Mouse (Mus musculus): ENCODE results near the gene Srgap1. TPM values are rescaled to one million over a fixed set of nuclear protein-coding genes. Genes with fewer than 3 reads are reported as not detected.

Srgap1 gene
- polyA plus RNA-seq, 1 experiment from 2014 or later, result 30.7 TPM

DNA sequence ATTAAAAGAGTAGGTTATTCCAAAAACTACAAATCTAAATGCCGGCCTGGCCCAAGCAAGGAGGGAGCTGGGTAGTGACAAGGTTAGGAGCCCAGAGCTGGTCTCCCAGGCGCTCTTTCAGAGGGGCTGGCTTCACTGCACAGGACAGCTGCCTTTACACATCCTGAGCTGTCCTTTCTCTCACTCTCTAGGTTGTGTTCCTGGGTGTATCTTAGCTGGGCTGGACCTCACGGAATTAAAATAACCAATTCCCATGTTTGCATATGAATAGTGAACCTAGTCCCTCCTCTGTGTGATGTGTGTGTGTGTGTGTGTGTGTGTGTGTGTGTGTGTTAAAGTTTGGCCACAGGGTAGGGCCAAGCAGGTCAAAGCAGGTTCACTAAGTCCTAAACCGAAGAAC, 2.2 kb downstream of the Srgap1 start:
- H3K9ac ChIP-seq (replicated peaks), result peak overlapping the region; percentile 26; the same call in 1 of the 2 replicates
- no peak for ATAC-seq (ENCODE audit: low FRiP score)
- 60% methylated on average over 4 of the region's 4 CpGs for WGBS
- no peak overlapping the region; the same call in 1 of the 2 replicates for H3K27ac ChIP-seq (replicated peaks)
- 0 out of 2 replicates have a peak, but pooled peaks cover 4% of the 10 kb centered on the region for H3K36me3 ChIP-seq
- H3K4me1 ChIP-seq, result peaks cover 23% of the 10 kb centered on the region
- H3K4me3 ChIP-seq (replicated peaks), result peak overlapping the region; percentile 87
- no peaks in the 10 kb centered on the region for H3K9me3 ChIP-seq (replicated peaks)
- peak overlapping the region; percentile 73 for H3K4me2 ChIP-seq
- H3K27me3 ChIP-seq (replicated peaks), result no peaks in the 10 kb centered on the region

DNA sequence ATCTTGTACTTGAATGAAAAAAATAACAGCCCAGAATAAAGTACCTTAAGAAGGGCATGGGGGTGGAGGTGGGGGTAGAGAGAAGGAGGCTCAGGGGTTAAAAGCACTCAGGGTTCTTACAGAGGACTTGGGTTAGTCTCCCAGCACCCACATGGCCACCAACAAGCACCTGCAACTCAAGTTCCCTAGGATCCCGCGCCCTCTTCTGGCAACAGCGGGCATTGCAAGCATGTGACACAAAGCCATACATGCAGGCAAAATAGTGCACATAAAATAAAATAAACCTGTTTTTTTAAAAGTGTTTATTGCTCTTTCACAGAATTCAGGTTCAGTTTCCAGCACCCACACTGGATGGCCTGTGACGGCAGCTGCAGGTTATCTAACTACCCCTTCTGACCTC, 6.7 kb downstream of the Srgap1 start:
- H3K27me3 ChIP-seq (replicated peaks), result no peaks in the 10 kb centered on the region
- WGBS, result 44% methylated on average over 4 of the region's 4 CpGs
- no peak overlapping the region for H3K4me2 ChIP-seq
- H3K36me3 ChIP-seq, result peaks cover 11% of the 10 kb centered on the region; the same call in 1 of the 2 replicates
- no peaks in the 10 kb centered on the region for H3K9me3 ChIP-seq (replicated peaks)
- H3K4me1 ChIP-seq, result peaks cover 19% of the 10 kb centered on the region
- no peak overlapping the region for H3K4me3 ChIP-seq (replicated peaks)
- no peak for ATAC-seq (ENCODE audit: low FRiP score)
- H3K27ac ChIP-seq (replicated peaks), result no peak overlapping the region
- H3K9ac ChIP-seq (replicated peaks), result no peak overlapping the region

DNA sequence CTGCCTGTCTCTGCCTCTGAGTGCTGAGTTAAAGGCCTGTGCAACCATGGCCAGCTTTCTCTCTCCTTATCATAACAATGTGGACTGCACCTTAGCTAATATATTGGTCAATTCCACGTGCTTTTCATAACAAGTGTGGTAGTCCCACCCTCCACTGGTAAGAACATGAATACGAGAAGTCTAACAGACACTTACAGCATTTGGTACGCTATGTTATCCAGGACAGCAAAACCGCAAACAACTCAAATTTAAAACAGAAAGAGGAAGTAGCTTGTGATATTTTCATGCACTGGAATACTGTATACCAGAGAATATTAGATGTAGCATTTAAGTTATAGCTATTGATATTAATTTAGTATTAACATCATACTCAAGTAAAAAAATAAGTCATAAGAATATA, 7.5 kb downstream of the Srgap1 start:
- ATAC-seq (ENCODE audit: low FRiP score), result no peak

DNA sequence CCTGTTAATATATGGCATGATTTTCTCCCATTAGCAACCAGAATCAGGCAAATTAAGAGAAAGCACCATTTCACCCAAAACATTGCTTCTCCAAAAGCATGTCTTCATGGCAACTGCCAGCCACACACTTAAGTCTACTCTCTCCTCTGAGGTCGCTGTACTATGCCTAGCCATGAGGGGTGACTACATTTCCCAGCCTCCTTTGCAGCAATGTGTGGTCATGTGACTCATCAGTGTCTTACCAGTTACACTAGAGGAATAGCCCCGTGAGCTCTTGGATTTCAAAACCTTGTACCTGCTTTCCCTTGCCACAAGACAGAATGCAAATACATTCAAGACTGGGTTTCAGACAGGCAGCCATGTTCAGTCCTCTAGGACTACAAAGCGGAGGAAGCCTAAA, 8.6 kb downstream of the Srgap1 start:
- Histone ChIP-seq H3K36me3 (peaks cover 11% of the 10 kb centered on the region; the same call in 1 of the 2 replicates), H3K27ac (replicated peaks) (no peak overlapping the region), H3K9ac (replicated peaks) (no peak overlapping the region), H3K4me3 (replicated peaks) (no peak overlapping the region), H3K4me2 (no peak overlapping the region), H3K9me3 (replicated peaks) (no peaks in the 10 kb centered on the region), H3K27me3 (replicated peaks) (no peaks in the 10 kb centered on the region), H3K4me1 (peaks cover 15% of the 10 kb centered on the region)
- 62% methylated on average over 3 of the region's 3 CpGs for WGBS
- ATAC-seq (ENCODE audit: low FRiP score), result no peak

More for the DNA sequence above, 7.5 kb downstream of the Srgap1 start:
- no peak overlapping the region for H3K27ac ChIP-seq (replicated peaks)
- no peak overlapping the region for H3K4me2 ChIP-seq
- 93% methylated on average over 4 of the region's 4 CpGs for WGBS
- no peaks in the 10 kb centered on the region for H3K27me3 ChIP-seq (replicated peaks)
- no peak overlapping the region for H3K9ac ChIP-seq (replicated peaks)
- H3K4me1 ChIP-seq, result peaks cover 15% of the 10 kb centered on the region
- H3K4me3 ChIP-seq (replicated peaks), result no peak overlapping the region
- peaks cover 11% of the 10 kb centered on the region; the same call in 1 of the 2 replicates for H3K36me3 ChIP-seq
- no peaks in the 10 kb centered on the region for H3K9me3 ChIP-seq (replicated peaks)

DNA sequence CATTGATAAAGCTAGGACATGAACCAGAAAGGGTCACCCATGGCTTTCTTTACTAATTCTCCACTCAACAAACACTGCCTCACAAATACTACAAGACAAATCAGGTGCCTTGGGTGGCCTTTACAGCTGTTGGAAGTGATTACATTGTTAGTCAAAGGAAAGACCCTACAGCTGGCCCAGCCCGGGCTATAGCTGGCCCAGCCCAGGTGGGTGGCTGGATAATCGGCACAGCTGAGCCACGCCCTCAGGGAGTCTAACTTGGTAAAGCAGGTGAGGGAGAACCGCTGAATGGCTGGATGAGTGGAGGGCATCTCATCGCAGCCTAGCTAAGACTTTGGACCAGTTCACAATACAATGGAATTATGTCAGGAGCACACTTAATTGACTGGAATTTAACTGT, 13.8 kb downstream of the Srgap1 start:
- Histone ChIP-seq H3K27ac (replicated peaks) (no peak overlapping the region), H3K4me2 (no peak overlapping the region), H3K4me1 (peaks cover 21% of the 10 kb centered on the region; the same call in 1 of the 2 replicates), H3K27me3 (replicated peaks) (no peaks in the 10 kb centered on the region), H3K9me3 (replicated peaks) (no peaks in the 10 kb centered on the region), H3K4me3 (replicated peaks) (no peak overlapping the region), H3K36me3 (peaks cover 6% of the 10 kb centered on the region; the same call in 1 of the 2 replicates), H3K9ac (replicated peaks) (no peak overlapping the region)
- no peak for ATAC-seq (ENCODE audit: low FRiP score)
- 76% methylated on average over 5 of the region's 5 CpGs for WGBS

DNA sequence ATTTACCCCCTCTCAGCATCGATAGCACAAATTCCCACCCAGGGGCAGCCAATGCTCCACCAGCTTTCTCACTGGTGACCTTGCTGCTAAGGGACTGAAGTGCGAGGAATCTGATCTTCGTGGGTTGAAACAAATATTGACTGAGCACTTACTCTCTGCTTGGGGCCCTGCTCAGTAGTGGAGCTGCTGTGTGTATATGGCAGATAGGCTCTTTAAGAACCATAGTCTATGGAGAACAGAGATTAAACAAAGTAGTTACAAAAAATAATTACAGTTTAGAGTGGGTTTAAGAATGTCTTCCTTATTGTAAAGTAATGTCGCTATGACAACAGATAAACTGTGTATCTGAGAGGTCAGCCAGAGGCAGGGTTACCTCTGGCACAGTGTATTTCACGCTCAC, 16.7 kb downstream of the Srgap1 start:
- no peak for ATAC-seq (ENCODE audit: low FRiP score)
- Histone ChIP-seq H3K9ac (replicated peaks) (no peak overlapping the region), H3K4me3 (replicated peaks) (no peak overlapping the region), H3K4me1 (peaks cover 26% of the 10 kb centered on the region; the same call in 1 of the 2 replicates), H3K27ac (replicated peaks) (no peak overlapping the region), H3K4me2 (no peak overlapping the region), H3K9me3 (replicated peaks) (no peaks in the 10 kb centered on the region), H3K27me3 (replicated peaks) (no peaks in the 10 kb centered on the region), H3K36me3 (no peaks in the 10 kb centered on the region)
- 85% methylated on average over 5 of the region's 5 CpGs for WGBS

DNA sequence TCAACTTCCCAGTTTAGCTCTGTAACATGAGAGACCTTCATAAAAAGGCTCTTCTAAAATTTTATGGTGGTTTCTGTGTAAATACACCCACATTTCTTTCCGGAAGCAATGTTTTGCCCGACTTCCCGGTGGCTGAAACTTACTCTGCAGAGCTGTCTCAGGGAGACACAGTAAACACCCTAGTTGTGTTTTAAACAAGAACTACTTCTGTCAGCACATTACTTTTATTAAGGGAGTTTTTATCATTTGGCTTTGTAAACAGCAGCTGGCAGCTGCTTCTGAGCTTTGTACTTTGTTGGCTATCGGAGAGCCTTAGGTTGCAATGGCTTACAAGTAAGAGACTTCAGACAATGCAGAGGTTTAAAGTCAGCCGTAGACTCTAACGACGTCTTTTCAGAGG, 17.4 kb downstream of the Srgap1 start:
- WGBS, result 61% methylated on average over 7 of the region's 7 CpGs
- Histone ChIP-seq H3K27ac (replicated peaks) (peak overlapping the region; percentile 13; the same call in 1 of the 2 replicates), H3K27me3 (replicated peaks) (no peaks in the 10 kb centered on the region), H3K4me2 (peak overlapping the region; percentile 25; the same call in 1 of the 2 replicates), H3K4me3 (replicated peaks) (no peak overlapping the region), H3K4me1 (peaks cover 25% of the 10 kb centered on the region; the same call in 1 of the 2 replicates), H3K9ac (replicated peaks) (no peak overlapping the region), H3K9me3 (replicated peaks) (no peaks in the 10 kb centered on the region), H3K36me3 (no peaks in the 10 kb centered on the region)
- ATAC-seq (ENCODE audit: low FRiP score), result no peak

DNA sequence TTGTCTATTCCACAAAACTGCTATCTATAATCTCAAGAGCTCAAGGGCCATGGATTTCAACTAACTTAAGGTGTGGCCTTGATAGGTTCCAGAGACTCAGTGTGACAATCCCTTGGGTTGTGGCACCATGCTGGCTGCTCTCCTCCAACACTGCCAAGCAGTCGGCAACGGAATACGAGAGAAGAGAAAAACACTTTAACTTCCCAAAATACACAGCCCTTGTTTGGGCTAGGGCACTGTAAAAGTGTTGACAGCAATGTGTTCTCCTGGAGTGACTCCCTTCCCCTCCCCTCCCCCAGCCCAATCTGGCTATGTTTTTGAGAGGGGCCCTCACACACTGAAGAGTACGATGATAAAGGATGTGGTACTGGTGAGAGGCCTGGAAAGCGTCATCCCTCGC, 21.9 kb downstream of the Srgap1 start:
- WGBS, result 93% methylated on average over 6 of the region's 6 CpGs
- 0 out of 2 replicates have a peak, but pooled peaks cover 13% of the 10 kb centered on the region for H3K36me3 ChIP-seq
- no peak for ATAC-seq (ENCODE audit: low FRiP score)
- no peaks in the 10 kb centered on the region for H3K27me3 ChIP-seq (replicated peaks)
- H3K27ac ChIP-seq (replicated peaks), result no peak overlapping the region
- H3K4me2 ChIP-seq, result no peak overlapping the region
- peaks cover 17% of the 10 kb centered on the region; the same call in 1 of the 2 replicates for H3K4me1 ChIP-seq
- no peak overlapping the region for H3K4me3 ChIP-seq (replicated peaks)
- no peak overlapping the region for H3K9ac ChIP-seq (replicated peaks)
- H3K9me3 ChIP-seq (replicated peaks), result no peaks in the 10 kb centered on the region

DNA sequence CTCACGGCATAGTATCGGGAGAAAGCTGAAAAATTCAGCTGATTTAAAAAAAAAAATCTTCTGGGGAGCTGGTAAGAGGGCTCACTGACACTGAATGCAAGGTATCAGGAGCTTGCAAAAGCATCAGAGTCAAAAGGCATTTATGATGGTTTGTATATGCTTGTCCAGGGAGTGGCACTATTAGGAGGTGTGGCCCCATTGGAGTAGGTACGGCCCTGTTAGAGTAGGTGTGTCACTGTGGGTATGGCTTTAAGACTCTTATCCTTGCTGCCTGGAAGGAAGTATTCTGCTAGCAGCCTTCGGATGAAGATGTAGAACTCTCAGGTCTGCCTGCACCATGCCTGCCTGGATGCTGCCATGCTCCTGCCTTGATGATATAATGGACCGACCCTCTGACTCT, 26.2 kb downstream of the Srgap1 start:
- Histone ChIP-seq H3K4me2 (no peak overlapping the region), H3K27me3 (replicated peaks) (no peaks in the 10 kb centered on the region), H3K27ac (replicated peaks) (no peak overlapping the region), H3K36me3 (0 out of 2 replicates have a peak, but pooled peaks cover 13% of the 10 kb centered on the region), H3K9me3 (replicated peaks) (no peaks in the 10 kb centered on the region), H3K9ac (replicated peaks) (no peak overlapping the region), H3K4me1 (peaks cover 26% of the 10 kb centered on the region), H3K4me3 (replicated peaks) (no peak overlapping the region)
- 93% methylated on average over 5 of the region's 5 CpGs for WGBS
- ATAC-seq (ENCODE audit: low FRiP score), result no peak

DNA sequence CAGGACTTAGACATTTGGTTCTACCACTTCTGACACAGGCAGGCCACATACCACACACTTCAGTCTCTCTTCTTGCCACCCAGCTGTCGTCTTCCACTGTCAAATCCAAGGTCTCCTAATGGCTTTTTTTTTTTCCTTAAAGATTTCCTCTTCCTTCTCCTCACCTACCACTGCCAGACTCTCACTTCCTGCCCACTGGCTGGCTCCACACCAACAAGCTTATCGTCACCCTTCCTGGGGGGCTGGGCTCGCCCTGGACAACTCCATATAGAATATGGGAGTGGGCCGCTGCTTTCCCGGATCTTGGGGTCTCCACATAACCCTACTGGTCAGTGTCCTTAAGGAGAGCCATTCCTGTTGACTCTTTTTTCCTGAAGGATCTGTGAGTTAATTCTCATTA, 26.9 kb downstream of the Srgap1 start:
- peaks cover 26% of the 10 kb centered on the region for H3K4me1 ChIP-seq
- no peak overlapping the region for H3K27ac ChIP-seq (replicated peaks)
- H3K4me3 ChIP-seq (replicated peaks), result no peak overlapping the region
- H3K36me3 ChIP-seq, result 0 out of 2 replicates have a peak, but pooled peaks cover 13% of the 10 kb centered on the region
- ATAC-seq (ENCODE audit: low FRiP score), result no peak
- no peak overlapping the region for H3K4me2 ChIP-seq
- no peak overlapping the region for H3K9ac ChIP-seq (replicated peaks)
- WGBS, result 90% methylated on average over 5 of the region's 5 CpGs
- H3K9me3 ChIP-seq (replicated peaks), result no peaks in the 10 kb centered on the region
- no peaks in the 10 kb centered on the region for H3K27me3 ChIP-seq (replicated peaks)

DNA sequence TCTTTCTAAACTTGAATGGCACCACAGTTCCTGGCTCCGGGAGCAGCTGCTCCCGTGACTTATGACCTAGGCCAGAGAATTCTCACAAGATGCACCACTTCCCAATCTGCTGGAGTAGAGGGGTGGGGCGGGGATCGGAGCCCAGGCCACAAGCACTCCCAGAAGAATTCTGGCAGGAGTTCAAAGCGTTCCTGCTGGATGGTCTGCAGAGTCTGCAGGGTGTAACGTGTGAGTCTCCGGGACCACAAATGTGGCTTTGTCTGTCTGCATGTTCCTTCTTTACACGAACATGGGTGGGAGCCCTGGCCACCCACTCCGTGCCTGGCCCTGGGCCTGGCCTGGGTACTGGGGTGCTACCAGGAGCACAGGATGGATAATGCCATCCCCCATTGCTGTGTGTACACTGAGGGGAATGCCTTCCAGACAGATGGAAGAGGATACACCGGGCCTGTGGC, 28.5 kb downstream of the Srgap1 start:
- no peak overlapping the region for H3K9ac ChIP-seq (replicated peaks)
- 36% methylated on average over 10 of the region's 10 CpGs for WGBS
- H3K36me3 ChIP-seq, result 0 out of 2 replicates have a peak, but pooled peaks cover 4% of the 10 kb centered on the region
- ATAC-seq (ENCODE audit: low FRiP score), result peak; percentile 75
- peak overlapping the region; percentile 4; the same call in 1 of the 2 replicates for H3K4me2 ChIP-seq
- H3K4me1 ChIP-seq, result peaks cover 26% of the 10 kb centered on the region
- no peaks in the 10 kb centered on the region for H3K27me3 ChIP-seq (replicated peaks)
- no peak overlapping the region for H3K4me3 ChIP-seq (replicated peaks)
- H3K27ac ChIP-seq (replicated peaks), result peak overlapping the region; percentile 38; the same call in 1 of the 2 replicates
- no peaks in the 10 kb centered on the region for H3K9me3 ChIP-seq (replicated peaks)

DNA sequence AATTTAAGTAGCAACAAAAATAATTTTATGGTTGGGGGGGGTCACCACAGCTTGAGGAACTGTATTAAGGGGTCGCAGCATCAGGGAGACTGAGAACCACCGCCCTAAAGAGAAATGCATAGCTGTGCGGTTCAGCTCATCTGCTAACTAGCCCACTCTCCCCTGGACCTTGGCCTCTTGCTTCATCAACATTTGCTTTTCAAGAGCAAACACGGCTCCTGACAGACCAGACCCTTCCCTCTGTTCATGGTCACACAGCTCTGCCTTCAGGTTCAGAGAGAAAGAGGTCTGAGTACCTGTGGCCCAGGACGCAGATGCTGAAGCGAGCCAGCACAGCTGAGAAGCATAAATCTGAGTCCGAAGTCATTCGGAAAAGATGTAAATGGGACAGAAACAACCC, 29.4 kb downstream of the Srgap1 start:
- peaks cover 26% of the 10 kb centered on the region for H3K4me1 ChIP-seq
- no peak overlapping the region for H3K4me3 ChIP-seq (replicated peaks)
- H3K27me3 ChIP-seq (replicated peaks), result no peaks in the 10 kb centered on the region
- H3K9me3 ChIP-seq (replicated peaks), result no peaks in the 10 kb centered on the region
- 0 out of 2 replicates have a peak, but pooled peaks cover 4% of the 10 kb centered on the region for H3K36me3 ChIP-seq
- no peak overlapping the region for H3K4me2 ChIP-seq
- H3K27ac ChIP-seq (replicated peaks), result no peak overlapping the region; the same call in 1 of the 2 replicates
- 70% methylated on average over 8 of the region's 8 CpGs for WGBS
- ATAC-seq (ENCODE audit: low FRiP score), result no peak
- no peak overlapping the region for H3K9ac ChIP-seq (replicated peaks)
